Mouse (Mus musculus) G1E (cell line): ENCODE measurements around the gene Slc35e3. TPM values are rescaled to one million over a fixed set of nuclear protein-coding genes. Genes with fewer than 3 reads are reported as not detected.

Source experiments
- ATAC-seq: 2 replicates; pipeline ENCODE4 v1.8.0; 2016; ENCODE audit warnings: mild to moderate bottlenecking; ENCODE audit not compliant: insufficient number of reproducible peaks, poor library complexity, low FRiP score, severe bottlenecking; ENCODE audit errors: extremely low read depth
- DNase-seq: peaks from one replicate; pipeline ENCODE4 v3.0.0; 2012; ENCODE audit warnings: low spot score
- H3K27me3 ChIP-seq: 2 replicates; pipeline ENCODE4 v1.6.1; 2012; ENCODE audit warnings: mild to moderate bottlenecking, low read length, inconsistent platforms; ENCODE audit not compliant: insufficient read depth
- H3K36me3 ChIP-seq: replicated peaks from 2 replicates; pipeline ENCODE3; 2012; ENCODE audit warnings: mild to moderate bottlenecking, inconsistent platforms
- H3K4me1 ChIP-seq: 2 replicates; pipeline ENCODE4 v1.6.1; 2012; ENCODE audit warnings: low read depth, low read length, inconsistent platforms, mixed read lengths; ENCODE audit not compliant: insufficient read depth
- H3K4me3 ChIP-seq: 2 replicates; pipeline ENCODE4 v1.5.1; 2012; ENCODE audit warnings: low read depth, mild to moderate bottlenecking, inconsistent platforms, low read length, moderate library complexity, mixed read lengths
- H3K9me3 ChIP-seq: replicated peaks from 2 replicates; pipeline ENCODE4 v1.6.1; 2012; ENCODE audit warnings: inconsistent platforms
- CTCF ChIP-seq: IDR thresholded peaks from 2 replicates; pipeline ENCODE4 v1.5.1; 2012; ENCODE audit warnings: low read depth, low read length, inconsistent platforms, mixed read lengths
- GATA1 ChIP-seq: IDR thresholded peaks from 2 replicates; pipeline ENCODE4 v1.6.1; 2012; ENCODE audit warnings: borderline replicate concordance, low read length, inconsistent platforms, mixed read lengths
- GATA2 ChIP-seq: IDR thresholded peaks from 2 replicates; pipeline ENCODE4 v1.6.1; 2012; ENCODE audit warnings: low read depth, low read length, inconsistent platforms, borderline replicate concordance
- POLR2AphosphoS5 ChIP-seq: IDR thresholded peaks from 2 replicates; pipeline ENCODE4 v1.6.1; 2012; ENCODE audit warnings: low read depth, low read length, inconsistent platforms; ENCODE audit not compliant: insufficient replicate concordance
- TAL1 ChIP-seq: conservative IDR thresholded peaks from 2 replicates; pipeline ENCODE4 v1.6.1; 2012; ENCODE audit warnings: low read depth, low read length, inconsistent platforms, mixed read lengths
- polyA plus RNA-seq: library from polyadenylated mRNA; stranded (reverse); fragments of >175 nt; gene quantifications from 2 replicates; pipeline ENCODE4 v1.2.3, GENCODE M21; 2012
- total RNA-seq, 2 experiments: library from RNA; stranded (forward) in 1 of 2; stranded (reverse) in 1 of 2; fragments of 200-1000 nt in 1 of 2; fragments of >200 nt in 1 of 2; fragmentation: Nextera tagmentation in 1 of 2; gene quantifications; 2 replicates each; pipeline ENCODE4 v1.2.3; 2014 to 2017

The Slc35e3 gene
- total and polyA plus RNA-seq, 3 experiments, result 1.5 to 10.9 (median 3.5) TPM

DNA sequence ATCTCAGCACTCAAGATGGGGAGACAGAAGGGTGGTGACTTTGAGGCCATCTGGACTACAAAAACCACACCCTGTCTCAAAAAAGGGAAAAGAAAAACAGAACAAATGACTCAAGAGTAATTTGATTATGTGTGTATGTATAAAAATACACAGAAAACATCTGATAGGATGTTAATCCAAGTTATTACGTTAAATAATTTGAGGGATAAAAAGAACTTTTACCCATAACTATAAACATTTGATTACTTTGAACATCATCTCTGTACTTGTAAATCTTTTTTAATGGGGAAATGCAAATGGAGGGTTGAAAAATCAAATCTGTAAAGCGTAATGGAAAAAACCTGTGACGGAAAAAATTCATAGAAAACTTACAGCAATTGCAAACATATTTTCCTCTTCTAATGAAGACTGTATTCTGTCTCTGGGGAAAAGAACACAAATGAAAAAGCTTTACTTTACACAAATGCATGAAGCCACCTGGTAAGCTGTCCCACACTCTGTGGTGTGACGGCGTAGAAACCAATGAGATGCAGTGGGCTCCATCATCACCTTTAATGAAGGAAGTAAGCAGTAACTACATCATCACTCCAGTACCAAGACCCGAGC is 34.2 kb upstream of the Slc35e3 start:
- no peaks in the 10 kb centered on the region for H3K27me3 ChIP-seq
- ATAC-seq, result no peak
- no peak for DNase-seq
- H3K4me1 ChIP-seq, result peaks cover 7% of the 10 kb centered on the region; the same call in 1 of the 2 replicates
- no peak overlapping the region for H3K4me3 ChIP-seq
- peaks cover 95% of the 10 kb centered on the region for H3K36me3 ChIP-seq
- TF ChIP-seq CTCF, result no peak
- TF ChIP-seq GATA1, result no peak
- no peak for TF ChIP-seq GATA2
- TF ChIP-seq POLR2AphosphoS5, result no peak
- no peak for TF ChIP-seq TAL1
- no peaks in the 10 kb centered on the region for H3K9me3 ChIP-seq

DNA sequence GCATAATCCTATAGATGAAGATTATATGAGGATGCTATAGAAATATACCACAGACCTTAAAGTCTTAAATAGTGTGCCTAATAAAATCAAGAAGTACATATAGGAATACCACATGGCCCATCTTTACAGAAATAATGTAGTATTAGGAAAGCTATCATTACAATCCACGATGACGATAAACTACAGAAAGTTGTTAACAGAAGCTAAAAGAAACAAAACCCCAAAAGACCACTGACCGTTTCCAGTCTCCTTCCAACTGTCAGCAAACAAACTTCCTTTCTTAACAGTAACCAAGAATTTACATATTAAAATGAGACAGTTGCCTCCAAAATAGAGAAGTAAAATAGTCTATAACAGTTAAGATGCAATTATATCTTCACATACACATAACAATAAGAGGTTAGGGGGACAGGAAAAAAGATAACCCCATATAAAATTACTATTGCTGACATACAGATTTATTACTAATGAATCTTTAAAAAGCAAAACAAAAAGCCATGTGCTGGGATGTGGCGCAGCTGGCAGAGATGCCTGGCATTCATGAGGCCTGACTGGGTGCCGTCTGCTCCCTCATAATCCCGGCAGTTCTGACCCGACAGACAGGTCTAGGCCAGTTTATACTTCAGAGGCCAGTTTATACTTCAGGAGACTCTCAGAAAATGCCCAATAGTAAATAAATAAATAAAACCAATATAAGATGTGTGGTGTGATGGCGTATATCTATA is 33.6 kb upstream of the Slc35e3 start:
- ATAC-seq (no peak), DNase-seq (no peak)
- Histone ChIP-seq H3K4me3 (no peak overlapping the region), H3K4me1 (peaks cover 7% of the 10 kb centered on the region; the same call in 1 of the 2 replicates), H3K9me3 (no peaks in the 10 kb centered on the region), H3K27me3 (no peaks in the 10 kb centered on the region), H3K36me3 (peaks cover 95% of the 10 kb centered on the region)
- TF ChIP-seq GATA1 (no peak), TAL1 (no peak), GATA2 (no peak), CTCF (no peak), POLR2AphosphoS5 (no peak)

DNA sequence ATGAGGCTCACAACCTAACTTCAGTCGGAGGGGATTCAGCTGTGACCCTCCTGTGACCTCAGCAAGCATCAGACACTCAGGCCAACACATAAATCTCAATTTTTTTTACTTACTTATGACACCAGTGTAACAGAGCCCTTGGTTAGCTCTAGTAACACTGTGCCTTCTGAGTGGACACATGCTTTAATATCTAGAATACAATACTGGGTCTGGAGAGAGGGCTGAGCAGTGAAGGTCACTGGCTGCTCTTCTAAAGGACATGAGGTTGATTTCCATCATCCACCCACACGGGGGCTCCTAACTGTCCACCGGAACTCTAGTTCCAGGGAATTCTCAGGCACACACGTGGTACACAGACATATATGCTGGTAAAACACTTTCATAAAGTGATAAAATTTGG is 32.8 kb upstream of the Slc35e3 start:
- no peaks in the 10 kb centered on the region for H3K9me3 ChIP-seq
- ATAC-seq (no peak), DNase-seq (no peak)
- no peaks in the 10 kb centered on the region for H3K27me3 ChIP-seq
- no peak overlapping the region for H3K4me3 ChIP-seq
- peaks cover 95% of the 10 kb centered on the region for H3K36me3 ChIP-seq
- peaks cover 7% of the 10 kb centered on the region; the same call in 1 of the 2 replicates for H3K4me1 ChIP-seq
- TF ChIP-seq TAL1 (no peak), CTCF (no peak), GATA1 (no peak), GATA2 (no peak), POLR2AphosphoS5 (no peak)

DNA sequence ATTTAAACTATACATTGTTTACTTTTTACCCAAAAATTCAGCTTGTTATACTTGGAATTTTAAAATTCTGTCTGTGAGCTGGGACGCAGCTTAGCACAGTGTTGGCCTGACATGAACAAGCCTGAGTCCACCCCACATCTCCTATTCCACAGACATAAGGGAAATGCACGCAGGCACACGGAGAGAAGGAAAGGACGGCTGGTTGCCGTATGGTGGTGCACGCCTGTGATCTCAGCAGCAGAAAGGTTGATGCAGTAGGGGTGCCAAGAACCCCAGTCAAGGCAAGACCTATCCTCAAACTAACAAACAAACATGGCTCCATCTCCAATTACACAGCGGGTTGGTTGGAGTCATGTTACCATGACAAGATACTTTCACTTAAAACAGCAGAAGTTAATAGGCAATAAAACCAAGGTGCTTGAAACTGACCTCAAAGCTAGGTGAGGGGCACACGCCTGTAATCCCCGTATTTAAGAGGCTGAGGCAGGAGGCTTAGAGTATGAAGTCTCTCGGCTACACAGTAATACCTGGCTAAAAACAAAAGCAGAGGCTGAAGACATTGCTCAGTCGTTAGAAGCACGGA is 32.3 kb upstream of the Slc35e3 start:
- TF ChIP-seq POLR2AphosphoS5 (no peak), CTCF (no peak), GATA1 (no peak), GATA2 (no peak), TAL1 (no peak)
- Histone ChIP-seq H3K4me3 (no peak overlapping the region), H3K9me3 (no peaks in the 10 kb centered on the region), H3K36me3 (peaks cover 94% of the 10 kb centered on the region), H3K4me1 (peaks cover 7% of the 10 kb centered on the region; the same call in 1 of the 2 replicates), H3K27me3 (no peaks in the 10 kb centered on the region)
- no peak for DNase-seq
- ATAC-seq, result no peak

DNA sequence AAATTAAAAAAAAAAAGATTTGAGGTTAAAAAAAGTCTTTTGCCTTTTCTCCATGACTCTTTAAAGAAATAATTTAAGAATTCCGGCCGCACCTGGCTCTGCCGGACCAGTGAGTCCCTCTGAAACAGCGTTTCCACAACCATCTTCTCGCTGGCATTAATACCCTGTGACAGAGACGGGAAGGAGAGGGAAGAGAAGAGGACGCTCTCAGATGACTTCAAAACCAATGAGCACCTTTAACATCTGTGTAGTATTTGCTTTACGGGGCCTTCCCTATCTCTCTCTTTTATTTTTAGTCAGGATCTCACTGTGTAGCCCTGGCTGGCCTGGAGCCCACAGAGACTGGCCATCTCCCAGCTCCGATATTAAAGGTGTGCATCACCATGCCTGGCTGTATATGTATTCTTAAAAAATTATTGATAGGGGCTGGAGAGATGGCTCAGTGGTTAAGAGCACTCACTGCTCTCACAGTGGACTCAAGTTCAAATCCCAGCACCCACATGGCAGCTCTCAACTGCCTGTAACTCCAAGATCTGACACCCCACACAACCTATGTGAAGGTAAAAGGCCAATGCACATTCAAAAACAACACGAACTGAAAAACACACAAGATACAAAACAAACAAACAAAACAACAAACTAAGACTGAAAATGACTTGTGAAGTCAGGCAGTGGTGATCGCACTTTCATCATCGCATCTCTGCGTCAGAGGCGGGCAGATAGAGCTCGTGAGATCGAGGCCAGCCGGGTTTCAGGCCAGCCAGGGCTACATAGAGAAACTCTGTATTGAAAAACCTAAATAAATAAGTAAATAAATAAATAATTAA is 31.5 kb upstream of the Slc35e3 start:
- TF ChIP-seq CTCF, result no peak
- no peak for TF ChIP-seq GATA2
- TF ChIP-seq POLR2AphosphoS5, result no peak
- no peak for TF ChIP-seq GATA1
- TF ChIP-seq TAL1, result no peak
- H3K27me3 ChIP-seq, result no peaks in the 10 kb centered on the region
- no peak overlapping the region for H3K4me3 ChIP-seq
- no peak for DNase-seq
- ATAC-seq, result no peak
- H3K36me3 ChIP-seq, result peaks cover 94% of the 10 kb centered on the region
- H3K9me3 ChIP-seq, result no peaks in the 10 kb centered on the region
- peaks cover 10% of the 10 kb centered on the region; the same call in 1 of the 2 replicates for H3K4me1 ChIP-seq
